Mouse (Mus musculus): ENCODE data around the gene Aebp1.

Aebp1 gene

DNA sequence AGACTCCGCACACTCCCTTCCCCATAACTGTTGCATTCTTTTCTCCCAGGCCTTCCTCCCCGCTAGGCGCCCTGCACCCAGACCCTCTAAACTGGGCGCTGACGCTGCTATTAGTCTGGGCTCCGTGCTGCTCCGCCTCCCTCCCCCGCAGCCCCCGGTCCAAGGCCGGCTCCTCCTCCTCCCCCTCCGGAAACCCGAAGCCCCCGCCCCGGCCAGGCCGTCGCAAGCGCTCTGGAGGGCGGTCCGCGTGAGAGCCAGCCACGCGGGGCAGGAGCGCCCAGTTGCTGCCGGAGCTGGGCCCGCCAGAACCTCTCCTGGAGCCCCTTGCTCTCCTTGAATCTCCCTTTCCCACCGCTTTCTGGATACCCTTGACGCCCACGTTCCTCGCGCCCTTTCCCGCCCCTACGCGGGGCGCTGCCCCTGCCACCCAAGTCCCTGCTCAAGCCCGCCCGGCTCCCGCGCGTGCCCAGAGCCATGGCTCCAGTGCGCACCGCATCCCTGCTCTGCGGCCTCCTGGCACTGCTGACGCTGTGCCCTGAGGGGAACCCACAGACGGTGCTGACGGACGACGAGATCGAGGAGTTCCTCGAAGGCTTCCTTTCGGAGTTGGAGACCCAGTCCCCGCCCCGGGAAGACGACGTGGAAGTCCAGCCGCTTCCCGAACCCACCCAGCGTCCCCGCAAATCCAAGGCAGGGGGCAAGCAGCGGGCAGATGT is at the start of gene Aebp1:
Aebp1 (plus strand) TSS at position 270 of the 716 bp plus-strand sequence.
- DNase-seq (ENCODE audit: low spot score in 2 of 2), result peak in 1 of 2 experiments; percentile 38

DNA sequence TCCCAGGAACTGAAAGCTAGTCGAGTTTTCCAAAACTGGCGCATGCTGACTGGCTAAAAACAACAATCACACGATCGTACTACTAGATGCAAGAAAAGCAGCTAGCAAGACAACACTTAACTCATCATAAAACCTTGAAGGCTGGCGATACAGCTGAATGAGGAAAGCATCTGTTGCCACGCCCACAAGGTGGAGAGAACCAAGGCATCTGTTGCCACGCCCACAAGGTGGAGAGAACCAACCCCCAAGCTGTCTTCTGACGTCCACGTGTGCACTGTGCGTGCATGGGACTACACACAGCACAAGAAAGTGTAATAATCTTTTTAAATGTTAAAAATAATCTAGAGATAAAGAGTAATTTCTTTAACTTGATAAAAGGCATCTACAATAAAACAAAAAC is 48.4 kb upstream of the Aebp1 start:
- DNase-seq (ENCODE audit: low spot score in 2 of 2), result no peak

DNA sequence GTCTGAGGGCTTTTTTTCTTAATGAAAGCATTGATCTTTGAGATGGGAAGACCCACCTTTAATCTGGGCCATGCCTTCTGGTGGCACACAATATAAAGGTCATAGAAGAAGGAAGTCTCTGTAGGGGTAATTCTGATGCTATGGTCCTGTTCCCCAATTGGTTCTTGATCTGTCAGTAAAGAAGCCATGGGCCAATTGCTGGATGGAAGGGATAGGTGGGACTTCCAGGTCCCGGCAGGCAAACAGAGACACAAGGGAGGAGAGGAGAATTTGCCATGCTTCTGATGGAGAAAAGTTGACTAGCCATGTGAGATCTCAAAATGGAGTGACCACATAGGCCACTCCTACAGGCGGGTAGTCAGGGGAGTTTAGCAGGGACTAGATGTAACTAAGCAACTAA is 42.5 kb upstream of the Aebp1 start:
- no peak for DNase-seq (ENCODE audit: low spot score in 2 of 2)

DNA sequence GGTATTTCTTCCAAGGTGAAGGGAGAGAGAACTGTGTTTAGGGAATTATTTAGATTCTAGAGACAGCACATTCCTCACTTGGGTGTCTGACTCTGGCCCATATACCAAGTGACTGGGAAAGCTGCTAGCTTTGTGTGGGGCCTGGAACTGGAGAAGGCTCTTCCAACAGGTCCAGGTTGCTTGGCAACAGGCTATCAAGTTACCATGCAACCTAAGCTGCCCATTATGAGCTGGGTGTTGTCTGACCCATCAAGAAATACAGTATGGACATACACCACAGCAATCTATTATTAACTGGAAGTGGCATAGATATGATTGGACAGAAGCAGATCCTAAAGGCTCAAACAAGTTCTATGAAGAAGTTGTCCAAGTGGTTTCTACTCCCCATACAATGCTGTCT is 36.3 kb upstream of the Aebp1 start:
- no peak for DNase-seq (ENCODE audit: low spot score in 2 of 2)

DNA sequence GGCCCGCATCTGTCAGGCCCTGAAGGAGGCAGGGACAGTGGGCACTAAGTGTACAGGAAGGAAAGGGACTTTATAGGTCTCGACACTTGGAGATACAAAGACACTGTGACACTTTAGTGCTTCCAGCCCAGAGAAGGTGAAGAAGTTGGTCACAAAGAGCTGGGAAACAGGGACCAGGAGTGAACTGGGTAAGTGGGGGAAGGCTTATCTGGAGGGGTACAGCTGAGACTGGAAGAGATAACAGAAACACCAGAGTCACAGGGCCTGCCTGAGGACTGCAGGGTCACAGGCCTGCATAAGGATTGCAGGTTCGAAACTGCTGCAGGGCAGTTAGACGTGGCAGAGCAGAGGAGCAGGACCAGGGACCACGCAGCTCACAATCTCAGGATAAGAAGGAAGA is 33.8 kb upstream of the Aebp1 start:
- DNase-seq (ENCODE audit: low spot score in 2 of 2), result no peak

DNA sequence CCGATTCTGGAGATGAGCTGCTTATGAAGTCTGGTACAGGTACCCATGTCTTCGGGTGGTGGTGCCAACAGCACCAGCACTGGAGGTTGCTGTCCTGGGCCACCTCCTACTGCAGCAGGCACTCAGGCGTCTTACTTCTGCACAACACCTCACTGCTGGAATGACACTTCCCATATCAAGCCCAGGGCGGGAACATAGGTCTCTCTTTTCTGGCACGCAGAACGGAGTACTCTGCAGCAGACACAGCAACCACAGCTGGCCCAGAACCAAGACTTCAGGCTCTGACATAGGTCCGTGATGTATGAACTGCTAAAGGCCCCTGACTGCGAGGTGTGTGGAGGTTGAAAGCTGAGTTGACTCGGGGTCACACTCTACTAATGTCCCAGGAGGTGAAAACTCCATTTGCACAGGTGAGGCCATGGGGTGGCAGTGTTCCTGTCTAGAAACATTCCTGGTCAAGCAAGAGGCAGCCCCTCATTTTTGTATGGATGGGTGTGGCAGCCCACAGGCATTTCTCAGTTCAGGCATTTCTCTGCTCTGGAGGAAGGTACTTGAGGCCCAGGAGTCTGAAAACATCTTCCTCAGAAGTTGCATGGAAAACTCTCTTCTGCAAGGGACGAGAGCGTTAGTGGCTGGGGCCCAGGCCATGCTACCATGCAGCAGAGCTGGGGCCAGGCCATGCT is 33.1 kb upstream of the Aebp1 start:
- DNase-seq (ENCODE audit: low spot score in 2 of 2), result no peak

DNA sequence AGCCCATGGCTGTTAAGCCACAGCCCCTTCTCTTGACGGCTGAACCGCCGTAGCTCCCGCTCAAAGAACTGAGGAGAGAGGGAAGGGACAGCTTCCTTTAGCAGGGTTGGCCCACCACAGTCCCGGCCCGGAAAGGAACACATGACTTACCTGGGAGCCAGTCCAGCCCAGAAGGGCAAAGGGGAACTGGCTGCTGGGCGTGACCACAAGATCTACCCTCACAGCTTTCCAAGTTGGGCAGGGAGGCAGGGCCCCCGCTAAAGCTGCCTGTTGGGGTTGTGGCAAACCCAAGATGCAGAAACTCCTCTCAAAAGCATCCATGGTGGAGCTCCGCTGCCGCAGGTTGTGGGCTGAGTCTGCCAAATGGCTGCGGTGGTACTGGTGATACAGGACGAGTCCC is 32.4 kb upstream of the Aebp1 start:
- no peak for DNase-seq (ENCODE audit: low spot score in 2 of 2)

DNA sequence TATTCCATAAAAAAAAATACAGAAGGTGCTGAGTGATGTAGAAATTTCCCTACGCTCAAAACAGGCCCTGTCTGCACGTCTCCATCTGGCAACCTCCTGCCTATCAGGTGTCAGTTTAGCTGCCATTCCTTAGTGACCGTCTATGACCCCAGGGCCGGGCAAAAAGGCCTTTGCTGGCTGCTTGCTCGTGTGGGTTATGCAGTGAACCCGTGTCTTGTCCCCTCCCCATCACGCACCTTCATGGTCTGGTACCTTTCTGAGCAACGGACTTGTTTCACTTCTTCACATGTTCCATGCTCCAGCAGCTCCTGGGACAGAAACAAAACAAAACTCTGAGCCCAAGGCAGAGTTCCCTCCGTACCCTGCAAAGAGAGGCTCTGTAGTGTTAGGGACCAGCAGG is 27.2 kb upstream of the Aebp1 start:
- no peak for DNase-seq (ENCODE audit: low spot score in 2 of 2)

DNA sequence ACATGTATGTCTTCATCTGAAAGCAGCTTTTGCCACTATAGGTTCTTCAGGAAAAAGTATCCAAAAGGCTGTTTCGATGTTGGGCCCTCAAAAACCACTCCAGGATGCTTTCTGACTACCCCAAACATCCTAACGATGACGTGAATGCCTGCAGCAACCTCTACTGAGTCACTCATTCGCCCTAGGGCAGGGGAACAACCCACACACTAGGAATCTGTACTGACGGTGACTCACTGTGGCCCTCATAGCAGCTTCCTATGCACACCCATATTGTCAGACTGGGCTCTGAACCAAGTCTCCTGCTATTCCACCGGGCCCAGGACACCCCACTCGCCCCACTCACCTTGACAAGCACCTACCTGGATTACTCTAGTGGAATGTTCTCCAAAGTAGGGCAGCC is 26.7 kb upstream of the Aebp1 start:
- no peak for DNase-seq (ENCODE audit: low spot score in 2 of 2)

DNA sequence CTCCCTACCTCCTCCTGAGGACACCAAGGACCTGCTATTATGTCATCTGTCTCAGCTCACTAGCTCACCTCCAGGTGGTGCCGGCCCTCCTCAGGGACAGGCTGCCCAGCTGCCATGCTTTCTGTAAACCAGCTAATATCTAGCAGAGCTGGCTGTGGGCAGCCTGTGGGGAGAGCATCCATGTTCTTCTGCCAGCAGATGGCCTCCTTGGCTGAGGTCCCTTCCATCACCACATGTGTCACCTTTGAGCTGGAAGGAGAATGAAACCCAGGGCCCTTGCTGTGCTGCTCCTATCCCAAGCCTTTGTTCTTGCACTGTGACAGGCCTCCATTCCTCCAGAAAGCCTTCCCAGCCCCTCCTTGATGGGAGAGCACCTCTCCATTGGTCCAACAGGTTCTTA is 25.6 kb upstream of the Aebp1 start:
- DNase-seq (ENCODE audit: low spot score in 2 of 2), result peak in 1 of 2 experiments; percentile 42

DNA sequence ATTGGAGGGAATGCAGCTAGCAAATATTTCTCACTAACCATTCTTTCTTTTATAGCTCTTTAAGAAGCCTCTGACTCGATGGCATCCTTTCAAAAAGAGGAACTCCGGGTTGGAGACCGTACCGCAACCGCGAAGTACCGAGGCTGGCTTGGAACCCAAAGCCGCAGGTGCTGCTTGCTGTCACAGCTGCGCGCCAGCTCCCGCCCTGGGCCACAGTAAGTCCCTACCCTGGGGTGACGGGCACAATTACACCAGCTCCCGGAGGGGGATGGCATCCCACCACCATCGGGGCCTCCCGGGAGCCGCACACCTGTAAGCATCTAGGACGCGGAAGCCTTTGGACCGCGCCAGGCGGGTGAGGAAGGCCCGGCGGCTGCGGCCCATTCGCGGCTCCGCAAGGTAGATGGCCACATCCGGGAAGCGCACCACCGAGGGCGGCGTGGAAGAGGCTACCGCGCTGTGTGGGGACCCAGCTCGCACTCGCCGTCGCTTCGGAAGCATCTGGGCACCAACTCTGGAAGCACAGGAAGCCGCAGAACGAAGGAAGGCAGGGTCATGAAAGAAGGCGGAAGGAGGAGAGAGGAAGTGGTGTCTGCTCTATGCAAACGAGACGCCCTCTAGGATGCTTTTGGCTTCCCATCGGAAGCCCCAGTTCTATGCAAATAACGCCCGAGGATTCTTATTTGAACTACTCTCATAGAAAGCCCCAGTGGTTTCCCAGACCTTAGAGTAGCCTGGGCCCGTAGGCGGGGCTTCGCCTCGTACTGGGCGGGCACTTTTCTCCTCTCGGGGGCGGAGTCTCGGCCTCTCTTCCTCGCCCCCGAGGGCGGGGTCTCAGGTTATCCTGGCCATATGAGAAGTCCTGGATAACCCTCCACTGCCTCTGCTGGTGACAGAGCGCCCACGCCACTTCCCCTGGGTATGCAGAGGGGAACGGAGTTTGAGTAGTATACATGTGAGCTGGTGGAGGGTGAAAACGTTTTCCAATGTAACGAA is 24.2 kb upstream of the Aebp1 start, which contains the start of gene Polm:
Polm (minus strand) TSS at position 766 of the 996 bp plus-strand sequence.
- peak; percentile 79 to 92 for DNase-seq (ENCODE audit: low spot score in 2 of 2)

DNA sequence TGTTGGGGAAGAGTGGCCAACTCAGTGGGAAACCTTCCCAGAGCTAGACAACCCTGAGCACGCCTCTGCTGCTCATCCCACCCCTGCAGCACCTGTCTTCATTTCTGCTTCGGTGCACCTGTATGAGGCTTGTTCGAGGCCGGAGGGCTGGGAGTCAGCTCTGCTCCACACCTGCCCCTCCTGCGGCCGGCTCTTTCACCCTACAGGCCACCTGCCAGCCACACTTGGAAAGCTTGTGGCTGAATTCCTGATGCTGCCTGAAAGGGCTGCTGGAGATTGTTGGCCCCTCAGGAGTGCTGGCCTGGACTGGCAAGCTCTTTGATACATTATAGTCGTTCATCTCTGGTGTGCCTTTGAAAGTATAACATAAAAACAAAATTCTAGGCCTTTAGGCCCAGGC is 21.4 kb upstream of the Aebp1 start:
- DNase-seq (ENCODE audit: low spot score in 2 of 2), result no peak

DNA sequence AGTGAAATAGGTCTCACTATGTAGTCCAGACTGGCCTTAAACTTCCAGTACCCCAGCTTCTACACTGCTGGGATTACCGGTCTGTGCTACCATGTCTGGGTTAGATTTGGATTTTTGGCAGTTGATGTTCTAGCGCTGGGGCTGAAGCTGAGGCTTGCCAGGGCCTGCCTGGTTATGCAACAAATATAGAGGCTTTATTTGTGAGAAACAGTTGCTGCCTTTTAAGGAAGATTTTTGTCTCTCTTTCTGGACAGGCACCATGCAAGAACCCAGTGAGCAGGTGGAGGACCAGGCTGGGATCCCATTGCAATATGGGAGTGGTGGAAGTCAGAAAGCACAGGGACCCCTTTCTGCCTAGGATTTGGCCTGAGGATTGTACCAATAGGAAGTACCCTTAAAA is 20.0 kb upstream of the Aebp1 start:
- no peak for DNase-seq (ENCODE audit: low spot score in 2 of 2)

DNA sequence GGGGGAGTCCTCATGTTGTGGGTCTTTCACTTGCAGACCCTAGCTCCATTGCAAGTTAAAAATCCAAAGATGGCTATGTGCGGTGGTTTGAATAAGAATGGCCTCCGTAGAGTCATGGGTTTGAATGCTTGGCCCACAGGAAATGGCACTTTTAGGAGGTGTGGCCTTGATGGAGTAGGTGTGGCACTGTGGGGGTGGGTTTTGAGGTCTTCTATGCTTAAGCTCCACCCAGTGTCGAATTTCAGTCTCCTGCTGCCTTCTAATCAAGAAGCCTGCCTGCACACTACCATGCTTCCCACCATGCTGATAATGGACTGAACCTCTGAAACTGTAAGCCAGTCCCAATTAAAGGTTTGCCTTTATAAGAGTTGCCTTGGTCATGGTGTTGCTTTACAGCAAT is 18.6 kb upstream of the Aebp1 start:
- no peak for DNase-seq (ENCODE audit: low spot score in 2 of 2)

DNA sequence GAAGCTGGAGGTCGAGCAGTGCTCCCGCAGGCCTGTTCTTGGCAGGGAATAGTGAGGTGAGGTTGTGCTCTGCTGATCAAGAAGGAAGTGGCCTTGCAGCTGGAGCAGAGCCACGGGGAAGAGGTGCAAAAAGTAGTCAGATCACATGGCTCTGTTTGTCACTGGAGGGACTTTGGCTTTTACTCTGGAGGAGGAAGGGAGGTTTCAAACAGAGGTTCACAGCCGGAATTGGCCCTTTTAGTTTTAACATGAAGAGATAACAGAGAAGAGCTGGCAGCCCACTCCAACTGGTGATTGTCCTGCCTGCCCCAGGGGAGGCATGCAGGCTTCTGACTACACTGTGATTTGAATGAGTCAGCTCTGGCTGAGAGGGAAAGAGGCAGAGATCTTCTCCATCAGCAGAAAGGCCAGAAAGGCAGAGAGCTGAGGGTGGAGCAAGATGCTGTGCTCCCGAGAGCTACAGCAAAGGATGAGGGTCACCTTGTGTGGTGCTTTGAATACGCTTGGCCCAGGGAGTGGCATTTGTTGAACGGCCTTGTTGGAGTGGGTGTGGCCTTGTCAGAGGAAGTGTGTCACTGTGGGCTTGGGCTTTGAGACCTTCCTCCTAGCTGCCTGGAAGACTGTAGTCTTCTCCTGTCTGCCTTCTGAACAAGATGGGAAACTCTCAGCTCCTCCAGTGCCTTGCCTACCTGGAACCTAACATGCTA is 15.0 kb upstream of the Aebp1 start:
- DNase-seq (ENCODE audit: low spot score in 2 of 2), result no peak

DNA sequence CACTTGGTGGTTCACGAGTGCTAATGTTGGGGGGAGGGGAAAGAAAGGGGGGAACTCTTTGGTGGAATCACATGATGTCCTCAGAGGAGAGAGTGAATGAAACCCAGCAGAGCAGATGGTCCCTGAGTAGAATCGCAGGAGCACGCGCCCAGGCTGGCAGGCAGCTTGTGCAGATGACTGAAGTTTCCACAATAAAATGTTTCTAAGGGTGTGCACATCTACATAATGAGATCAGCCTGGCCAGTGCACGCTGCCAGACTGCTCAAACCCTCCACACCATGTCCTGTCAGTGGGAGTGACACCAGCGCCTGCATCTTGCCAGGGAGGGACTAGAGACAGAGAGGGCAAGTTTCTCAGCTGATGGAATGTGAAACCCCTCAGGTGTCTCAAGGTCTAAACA is 13.0 kb upstream of the Aebp1 start:
- DNase-seq (ENCODE audit: low spot score in 2 of 2), result no peak

DNA sequence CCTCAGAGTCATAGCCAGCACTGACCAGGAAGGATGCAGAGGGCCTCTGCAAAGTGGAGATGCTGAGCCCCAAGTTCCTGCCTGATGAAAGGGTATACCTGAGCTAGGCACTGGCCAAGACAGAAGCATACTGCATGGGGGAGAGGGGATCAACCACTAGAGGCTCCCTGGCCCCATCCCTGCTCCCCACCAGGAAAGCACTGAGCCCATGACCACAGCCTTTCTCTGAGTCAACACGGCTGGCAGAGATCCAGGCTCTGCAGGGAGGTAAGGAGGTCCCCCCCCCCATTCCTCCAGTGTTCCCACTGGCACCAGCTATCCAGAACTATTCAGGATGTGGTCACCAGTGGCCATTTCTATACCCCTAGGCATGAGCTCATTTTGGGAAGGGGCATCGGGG is 12.4 kb upstream of the Aebp1 start:
- no peak for DNase-seq (ENCODE audit: low spot score in 2 of 2)

DNA sequence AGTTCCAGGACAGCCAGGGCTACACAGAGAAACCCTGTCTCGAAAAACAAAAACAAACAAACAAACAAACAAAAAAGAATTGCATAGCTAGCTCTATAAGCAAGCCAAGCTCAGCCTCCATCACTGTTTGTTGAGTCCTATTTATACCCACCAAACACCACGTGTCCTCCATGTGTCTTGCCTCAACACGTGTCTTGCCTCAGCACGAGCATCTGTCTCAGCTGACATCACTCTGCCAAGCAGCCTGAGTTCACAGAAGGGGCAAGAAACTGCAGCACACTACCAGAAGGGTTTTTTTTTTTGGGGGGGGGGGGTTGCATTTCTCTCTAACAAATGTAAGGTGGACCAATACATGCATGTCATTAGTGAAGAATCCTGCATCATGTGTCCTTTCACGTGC is 11.3 kb upstream of the Aebp1 start:
- DNase-seq (ENCODE audit: low spot score in 2 of 2), result no peak

DNA sequence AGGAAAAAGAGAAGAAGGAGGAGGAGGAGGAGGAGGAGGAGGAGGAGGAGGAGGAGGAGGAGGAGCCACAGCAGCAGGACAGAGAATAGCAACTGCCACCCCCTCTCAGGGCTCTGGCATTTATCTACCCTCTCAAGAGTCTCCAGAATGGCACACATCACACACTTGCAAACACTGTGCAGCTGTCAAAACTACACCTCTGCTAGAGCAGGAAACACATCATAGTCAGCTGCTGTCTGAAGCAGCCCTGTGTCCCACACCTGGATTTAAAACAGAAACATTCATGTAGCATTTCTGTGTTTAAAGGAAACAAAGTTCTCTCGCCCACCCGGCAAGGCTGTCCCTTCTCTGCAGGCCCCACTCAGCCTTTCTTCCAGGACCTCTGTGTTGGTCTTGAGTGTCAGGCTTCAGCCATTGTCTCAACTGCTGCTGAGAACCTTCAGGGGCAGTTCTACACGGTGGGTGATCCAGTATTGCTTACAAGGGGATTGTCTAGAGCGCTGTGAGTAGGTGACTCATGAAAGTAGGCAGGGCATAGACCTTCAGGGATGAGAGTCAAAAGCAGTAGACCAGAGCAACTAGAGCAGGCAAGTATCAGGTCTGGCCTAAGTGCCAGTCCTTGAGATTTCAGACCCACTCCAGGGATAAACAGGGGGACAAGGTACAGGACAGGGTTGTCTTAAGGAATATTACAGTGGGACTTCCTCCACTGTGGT is 10.6 kb upstream of the Aebp1 start:
- DNase-seq (ENCODE audit: low spot score in 2 of 2), result no peak

DNA sequence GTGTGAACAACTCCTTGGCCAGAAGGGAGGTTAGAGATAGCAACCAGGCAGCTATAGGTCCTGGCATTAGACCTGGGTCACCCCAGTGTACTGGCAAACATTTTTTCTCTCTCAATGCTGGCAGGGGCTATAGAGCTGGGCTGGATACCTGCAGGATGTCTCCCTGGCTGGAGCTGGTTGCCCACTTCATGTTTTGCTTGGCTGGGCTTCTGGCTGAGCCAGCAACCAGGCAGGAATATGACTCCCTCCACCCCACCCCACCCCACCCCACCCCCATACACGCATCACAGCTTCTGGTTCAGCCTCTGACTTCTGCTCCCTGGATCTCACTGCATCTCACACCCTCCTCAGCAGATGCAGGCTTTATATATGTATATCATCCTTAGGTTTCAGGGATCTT is 9.4 kb upstream of the Aebp1 start:
- no peak for DNase-seq (ENCODE audit: low spot score in 2 of 2)

DNA sequence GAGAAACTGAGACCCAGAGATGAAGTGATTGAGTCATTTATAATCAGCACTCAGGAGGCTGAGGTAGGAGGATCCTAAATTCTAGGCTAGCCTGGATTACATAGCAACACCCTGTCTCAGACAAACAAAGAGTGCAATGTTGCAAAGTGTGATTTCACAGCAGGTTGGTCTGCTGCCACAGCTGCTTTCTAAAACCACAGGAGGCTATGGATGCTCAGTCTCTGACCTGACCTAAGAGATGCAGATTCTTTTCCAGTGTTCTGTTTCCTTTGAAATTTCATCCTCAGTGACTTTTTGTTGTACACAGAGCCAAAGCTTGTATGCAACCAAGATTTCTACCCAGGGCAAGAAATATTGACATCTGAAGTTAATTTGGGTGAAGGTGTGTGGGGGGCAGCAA is 6.3 kb upstream of the Aebp1 start:
- DNase-seq (ENCODE audit: low spot score in 2 of 2), result no peak

Data from spleen, postnatal 10 days (tissue).